ENCODE assay signal across 15 mouse cellular contexts in the genomic region with DNA sequence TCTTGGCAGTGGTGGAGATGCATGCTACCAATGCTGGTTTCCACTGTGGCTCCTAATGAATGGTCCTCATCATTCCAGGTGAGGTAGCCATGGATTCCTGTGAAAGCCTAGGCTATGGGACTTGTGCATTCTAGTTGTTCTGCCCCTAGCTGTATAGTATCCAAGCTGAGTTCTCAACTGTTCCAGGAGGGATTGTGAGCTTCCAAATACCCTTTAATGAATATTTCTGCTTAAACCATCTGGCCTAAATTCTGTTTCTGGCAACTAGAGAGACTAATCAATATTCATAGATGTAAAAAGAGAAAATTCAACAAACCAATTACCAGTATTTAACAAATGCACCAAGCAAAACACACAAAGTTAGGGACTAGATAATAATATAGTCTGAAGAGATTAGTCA.
"Had no signal": no experiment of that assay in that cellular context is flagged by ENCODE, and none has a peak within 500 bp of the region (broad histone marks: within the 10 kb centered on the region; RNA-seq: fewer than 3 reads in every experiment).

No protein-coding gene starts in this region.

- H3K4me3 ChIP-seq: left cerebral cortex, adult 2 months; liver, embryonic 13.5 days; stomach, embryonic 15.5 days had no signal

- H3K4me2 ChIP-seq: liver, embryonic 13.5 days; midbrain, embryonic 11.5 days; stomach, embryonic 15.5 days had no signal

- H3K4me1 ChIP-seq: liver, embryonic 13.5 days; stomach, embryonic 15.5 days had no signal

- H3K36me3 ChIP-seq: liver, embryonic 13.5 days; stomach, embryonic 15.5 days had no signal

- H3K9me3 ChIP-seq: liver, embryonic 13.5 days; stomach, embryonic 15.5 days had no signal

- DNase-seq: kidney, adult 2 months; kidney, postnatal 25 days; liver, embryonic 13.5 days; lung, adult 2 months; lung, postnatal 14 days; lung, postnatal 4 days; midbrain, embryonic 14.5 days; retina, postnatal 1 day; right cerebral cortex, postnatal 25 days; spleen, adult 18-20 months; thymus, postnatal 36 days had no signal

- H3K27me3 ChIP-seq: liver, embryonic 13.5 days; stomach, embryonic 15.5 days had no signal

- H3K27ac ChIP-seq: kidney, postnatal 0 days; left cerebral cortex, adult 2 months; liver, embryonic 13.5 days; stomach, embryonic 15.5 days had no signal

- H3K9ac ChIP-seq: liver, embryonic 13.5 days; stomach, embryonic 15.5 days had no signal
